Mouse (Mus musculus) embryonic fibroblast, embryonic 13.5 days (primary cell): ENCODE data around the gene Naaladl2.

Source experiments
- CTCF ChIP-seq: IDR thresholded peaks from 2 replicates; pipeline ENCODE4 v1.5.1; 2011; ENCODE audit warnings: mild to moderate bottlenecking, control low read depth, low read length, moderate library complexity, borderline replicate concordance; ENCODE audit not compliant: insufficient read depth
- POLR2A ChIP-seq: IDR thresholded peaks from 2 replicates; pipeline ENCODE4 v1.6.1; 2011; ENCODE audit warnings: low read depth, mild to moderate bottlenecking, control low read depth, low read length, moderate library complexity

GRCm38 (mm10) chr3:24225418-24225817, 918.6 kb downstream of the Naaladl2 start:
- TF ChIP-seq CTCF: no peak
- TF ChIP-seq POLR2A: no peak
